Mouse (Mus musculus) retina, postnatal 7 days (tissue): ENCODE data around the gene G6pc3.
A peak's percentile ranks its signal among the peaks of the same experiment; 100 is the strongest.
"Not testable (repeated sequence)": the region's sequence is repeated elsewhere in the genome, so short reads cannot be mapped to it uniquely, and the experiment has no call there.

ENCODE experiments used
- DNase-seq: peaks from one replicate; pipeline ENCODE4 v3.0.0-alpha.2; 2012; ENCODE audit warnings: low read depth, low spot score

G6pc3 gene

DNA sequence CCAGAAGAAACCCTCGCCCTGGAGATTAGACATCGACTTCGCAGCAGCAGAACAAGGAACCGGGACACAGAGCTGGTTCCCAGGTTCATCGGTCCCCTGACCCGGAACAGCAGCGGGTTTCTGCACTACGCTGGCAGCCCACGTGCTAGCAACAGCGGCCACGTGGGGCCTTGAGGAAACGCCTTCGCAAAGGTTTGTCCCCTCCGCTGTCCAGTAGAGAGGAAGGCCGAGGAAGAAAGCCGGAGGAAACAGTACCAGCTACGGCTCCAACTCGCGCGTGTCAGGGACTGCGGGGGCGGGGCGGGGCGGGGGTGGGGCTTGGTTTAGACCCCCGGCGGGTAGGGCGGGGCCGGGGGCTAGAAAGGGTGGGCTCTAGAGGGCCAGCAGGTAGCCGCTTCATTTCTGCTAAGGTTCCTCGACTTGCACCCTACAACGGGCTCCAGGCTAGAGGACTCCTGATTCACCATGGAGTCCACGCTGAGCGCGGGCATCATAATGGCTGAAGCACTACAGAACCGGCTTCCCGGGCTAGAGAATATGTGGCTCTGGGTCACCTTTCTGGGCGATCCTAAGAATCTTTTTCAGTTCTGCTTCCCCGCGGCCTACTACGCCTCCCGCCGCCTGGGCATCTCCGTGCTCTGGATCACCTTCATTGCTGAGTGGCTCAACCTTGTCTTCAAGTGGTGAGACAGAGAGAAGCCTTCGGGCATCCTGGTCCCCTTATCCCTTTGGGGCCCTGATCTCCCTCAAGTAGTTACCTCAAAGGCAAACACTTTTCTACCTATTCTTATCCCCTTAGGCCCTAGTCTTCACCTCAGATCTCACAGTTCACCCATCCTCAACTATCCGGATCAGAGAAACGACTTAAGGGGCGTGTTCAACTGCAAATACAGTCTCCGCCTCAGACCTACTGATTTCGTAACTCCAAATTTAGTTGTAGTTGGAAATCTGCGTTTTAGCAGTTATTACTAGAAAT, at the start of gene G6pc3:
Gene G6pc3, plus strand, starts transcription at position 160 of the 976 bp plus-strand sequence.
- DNase-seq: peak; percentile 83

DNA sequence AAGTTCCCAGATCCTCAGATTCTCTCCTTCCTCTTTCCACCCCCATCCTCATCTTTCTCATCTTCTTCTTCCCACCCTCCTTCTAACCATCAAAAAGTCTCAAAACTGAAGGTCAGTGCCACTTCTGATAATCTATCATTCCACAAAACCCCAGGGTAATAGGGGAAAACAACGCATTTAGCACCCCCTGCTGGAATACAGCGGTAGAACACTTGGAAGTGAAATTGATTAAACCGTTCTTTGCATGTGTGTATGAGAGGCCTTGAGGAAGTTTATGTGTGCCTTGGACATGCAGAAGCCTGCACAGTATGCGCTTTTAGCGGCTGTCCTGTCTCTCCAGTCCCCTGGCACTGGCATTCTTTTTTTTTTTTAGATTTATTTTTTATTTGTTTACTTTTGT, 48.9 kb upstream of the G6pc3 start:
- DNase-seq: peak; percentile 59

DNA sequence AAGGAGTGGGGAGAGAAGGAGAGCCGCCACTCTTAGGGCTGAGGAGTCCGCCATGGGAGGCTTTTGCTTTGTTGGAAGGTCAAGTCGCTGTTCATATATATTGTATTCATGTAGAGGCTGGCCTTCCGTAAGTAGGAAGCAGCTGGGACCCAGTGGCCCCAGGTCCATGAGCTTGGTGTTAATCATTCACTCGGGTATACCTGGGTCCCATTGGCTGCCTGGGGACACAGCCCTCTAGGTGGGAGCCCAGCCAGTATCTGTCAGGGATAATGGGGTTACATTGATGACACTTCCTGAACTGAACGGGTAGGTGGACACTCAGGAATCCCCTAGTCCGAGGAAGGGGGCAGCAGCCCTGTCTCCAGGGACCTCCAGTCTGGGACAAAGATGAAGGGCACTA, 47.1 kb upstream of the G6pc3 start:
- no peak for DNase-seq

DNA sequence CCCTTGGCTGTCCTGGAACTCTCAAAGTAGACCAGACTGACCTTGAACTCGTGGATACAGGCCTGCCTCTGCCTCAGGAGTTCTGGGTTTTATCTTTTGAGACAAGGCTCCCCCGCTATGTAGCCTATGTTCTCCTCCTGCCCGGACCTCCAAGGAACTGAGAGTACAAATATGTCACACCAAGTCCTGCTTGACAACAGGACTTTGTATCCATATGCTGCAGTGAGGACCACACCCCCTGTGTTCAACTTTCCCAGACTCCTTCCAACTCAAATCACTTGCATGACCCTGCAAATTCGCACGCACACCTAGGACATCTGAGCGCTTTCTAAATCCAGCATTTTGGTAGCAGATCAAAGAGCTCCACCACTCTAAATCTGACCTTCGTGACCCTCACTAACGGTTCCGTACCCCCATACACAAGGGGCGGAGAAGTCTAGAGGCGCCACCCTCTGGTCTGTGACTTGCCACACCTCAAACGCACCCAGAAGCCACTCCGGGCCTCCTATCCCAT, 44.4 kb upstream of the G6pc3 start:
- DNase-seq: no peak

DNA sequence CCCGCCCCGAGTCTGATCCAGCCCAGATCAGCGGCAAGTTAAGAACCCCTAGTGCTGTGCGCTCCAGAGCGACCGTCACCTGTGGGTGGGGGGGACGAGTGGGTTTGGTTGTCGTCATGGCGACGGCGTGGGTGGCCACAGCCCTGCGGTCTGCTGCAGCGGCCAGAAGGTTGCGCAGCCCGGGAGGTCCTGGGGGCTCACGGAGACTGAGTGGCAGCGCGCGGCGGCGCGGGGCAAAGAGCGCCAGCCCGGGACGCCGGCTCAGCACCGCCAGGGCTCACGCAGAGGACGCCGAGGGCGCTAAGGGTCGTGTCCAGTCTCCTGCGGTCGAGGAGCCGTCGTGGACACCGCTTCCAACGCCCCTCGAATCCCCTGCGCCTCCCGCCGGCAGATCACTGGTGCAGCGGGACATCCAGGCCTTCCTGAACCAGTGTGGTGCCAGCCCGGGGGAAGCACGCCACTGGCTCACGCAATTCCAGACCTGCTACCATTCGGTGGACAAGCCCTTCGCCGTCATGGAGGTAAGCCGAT, 43.9 kb upstream of the G6pc3 start, which contains the start of gene Nags:
Gene Nags, plus strand, starts transcription at position 43 of the 531 bp plus-strand sequence.
- DNase-seq: no peak

DNA sequence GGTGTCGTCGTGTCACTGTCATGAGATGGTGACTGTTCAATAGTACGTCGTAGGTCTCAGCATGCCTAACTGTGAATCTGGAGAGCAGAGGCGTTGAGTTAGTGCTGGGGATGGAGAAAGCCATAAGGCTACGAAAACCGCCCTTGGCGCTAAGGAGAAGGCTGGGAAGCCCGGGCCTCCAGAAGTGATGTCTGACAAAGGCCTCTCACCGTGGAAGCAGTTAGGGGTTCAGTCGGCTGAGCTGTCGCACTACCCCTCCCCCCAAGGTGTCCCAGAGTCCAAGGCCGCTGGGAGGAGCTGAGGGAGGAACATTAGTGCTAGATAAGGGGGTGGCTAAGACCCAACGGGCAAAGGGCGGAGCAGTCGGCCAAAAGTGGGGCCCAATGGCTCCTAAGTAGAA, 43.4 kb upstream of the G6pc3 start:
- DNase-seq: no peak

DNA sequence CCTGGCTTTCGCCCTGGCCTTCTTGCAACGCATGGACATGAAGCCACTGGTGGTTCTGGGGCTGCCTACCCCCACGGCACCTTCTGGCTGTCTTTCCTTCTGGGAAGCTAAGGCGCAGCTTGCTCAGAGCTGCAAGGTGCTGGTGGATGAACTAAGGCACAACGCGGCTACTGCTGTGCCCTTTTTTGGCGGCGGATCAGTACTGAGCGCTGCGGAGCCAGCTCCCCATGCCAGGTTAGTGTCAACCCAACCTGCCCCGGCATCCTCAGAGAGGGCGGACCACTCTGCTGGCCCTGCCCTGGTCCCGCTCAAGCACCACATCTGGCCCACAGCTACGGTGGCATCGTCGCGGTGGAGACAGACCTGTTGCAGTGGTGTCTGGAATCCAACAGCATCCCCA, 42.9 kb upstream of the G6pc3 start:
- DNase-seq: no peak

DNA sequence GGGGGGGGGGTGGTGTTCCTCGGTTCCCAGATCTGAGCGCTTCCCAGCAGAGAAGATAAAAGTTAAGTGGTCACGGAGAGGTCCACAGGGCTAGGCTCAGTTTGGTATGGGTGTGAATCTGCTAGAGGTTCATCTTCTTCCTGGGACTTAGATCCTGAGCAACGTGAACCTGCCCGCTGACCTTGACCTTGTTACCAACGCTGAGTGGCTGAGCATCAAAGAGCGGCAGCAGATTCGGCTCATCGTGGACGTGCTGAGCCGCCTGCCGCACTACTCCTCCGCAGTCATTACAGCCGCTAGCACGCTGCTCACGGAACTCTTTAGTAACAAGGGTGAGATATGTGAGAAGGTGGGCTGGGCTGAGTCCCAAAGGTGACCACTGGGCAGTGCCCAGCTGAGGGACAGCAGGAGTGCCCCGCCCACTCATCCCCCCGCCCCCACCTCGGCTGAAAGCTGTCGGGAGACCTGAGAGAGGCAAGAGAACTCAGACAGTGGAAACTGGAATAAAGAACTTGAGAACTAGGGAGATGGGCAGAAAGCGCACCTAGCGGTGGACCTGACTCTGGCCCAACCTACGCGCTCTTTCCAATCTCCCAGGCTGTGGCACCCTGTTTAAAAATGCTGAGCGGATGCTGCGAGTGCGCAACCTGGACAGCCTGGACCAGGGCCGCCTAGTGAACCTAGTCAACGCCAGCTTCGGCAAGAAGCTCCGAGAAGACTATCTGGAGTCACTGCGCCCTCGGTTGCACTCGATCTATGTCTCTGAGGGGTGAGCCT, 42.0 kb upstream of the G6pc3 start:
- no peak for DNase-seq

DNA sequence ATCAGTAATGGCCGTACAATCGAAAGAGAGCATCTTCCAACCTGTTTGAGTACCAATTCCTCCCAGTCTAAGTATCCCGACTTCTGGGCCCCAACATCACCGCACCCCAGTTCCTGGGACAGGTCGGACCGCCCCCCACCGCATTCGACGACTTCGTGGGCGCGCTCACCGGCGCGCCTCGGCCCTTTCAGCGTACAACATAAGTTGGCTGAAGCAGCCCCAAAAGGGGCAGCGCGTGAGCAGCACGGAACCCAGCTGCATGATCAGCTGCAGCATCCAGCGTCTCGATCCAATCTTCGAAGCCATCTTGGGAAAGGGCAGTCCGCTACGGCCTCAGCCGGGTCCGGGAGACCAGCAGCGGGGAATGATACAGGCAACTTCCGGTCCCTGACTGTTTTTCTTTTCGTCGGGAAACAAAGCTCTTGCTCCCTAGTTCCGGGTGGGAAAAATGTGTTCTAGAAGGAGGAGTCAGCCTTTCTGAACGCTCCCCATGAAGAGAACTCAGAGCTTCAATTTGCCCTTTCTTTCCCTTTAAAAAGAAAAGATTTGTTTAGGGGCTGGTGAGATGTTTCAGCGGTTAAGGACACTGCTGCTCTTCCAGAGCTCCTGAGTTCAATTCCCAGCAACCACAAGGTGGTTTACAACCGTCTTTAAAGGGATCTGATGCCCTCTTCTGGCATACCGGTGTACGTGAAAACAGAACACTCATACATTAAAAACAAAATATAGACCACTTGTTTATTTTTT, 33.2 kb upstream of the G6pc3 start, which contains the start of gene Tmem101:
Gene Tmem101, minus strand, starts transcription at position 366 of the 747 bp plus-strand sequence.
- peak; percentile 90 for DNase-seq

DNA sequence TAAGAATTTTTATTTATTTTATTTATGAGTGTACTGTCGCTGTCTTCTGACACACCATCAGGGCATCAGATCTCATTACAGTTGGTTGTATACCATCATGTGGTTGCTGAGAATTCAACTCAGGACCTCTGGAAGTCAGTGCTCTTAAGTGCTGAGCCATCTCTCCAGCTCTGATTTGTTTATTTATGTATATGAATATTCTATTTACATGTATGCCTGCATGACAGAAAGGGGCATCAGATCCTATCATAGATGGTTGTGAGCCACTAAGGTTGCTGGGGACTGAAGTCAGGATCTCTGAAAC, 32.7 kb upstream of the G6pc3 start:
- DNase-seq: no peak

DNA sequence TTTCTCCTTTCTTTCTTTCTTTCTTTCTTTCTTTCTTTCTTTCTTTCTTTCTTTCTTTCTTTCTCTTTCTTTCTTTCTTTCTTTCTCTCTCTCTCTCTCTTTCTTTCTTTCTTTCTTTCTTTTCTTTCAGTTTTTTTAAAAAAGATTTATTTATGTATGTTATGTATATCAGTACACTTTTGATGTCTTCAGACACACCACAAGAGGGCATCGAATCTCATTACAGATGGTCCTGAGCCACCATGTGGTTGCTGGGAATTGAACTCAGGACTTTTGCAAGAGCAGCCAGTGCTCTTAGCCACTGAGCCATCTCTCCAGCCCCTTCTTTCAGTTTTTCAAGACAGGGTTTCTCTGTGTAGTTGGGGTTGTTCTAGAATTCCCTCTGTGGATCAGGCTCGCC, 31.4 kb upstream of the G6pc3 start:
- not testable (repeated sequence) for DNase-seq

DNA sequence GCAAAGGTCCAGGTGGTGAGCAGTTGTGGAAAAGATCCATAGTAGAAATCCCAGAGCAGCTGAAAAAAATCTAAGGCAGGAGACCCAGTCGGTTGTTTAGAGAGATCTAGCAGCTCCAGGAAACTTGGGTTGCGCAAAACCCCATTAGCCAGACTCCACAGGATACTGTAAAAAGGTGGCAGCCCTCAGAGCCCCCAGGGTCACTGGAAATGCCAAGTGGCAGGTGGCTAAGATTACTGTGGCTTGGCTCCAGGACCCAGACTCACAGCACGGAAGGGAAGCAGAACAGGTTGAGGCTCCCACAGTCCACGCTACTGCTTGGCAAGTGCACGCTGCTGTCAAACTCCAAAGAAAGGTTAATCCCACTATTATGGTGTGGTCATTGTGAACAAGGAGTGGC, 29.6 kb upstream of the G6pc3 start:
- no peak for DNase-seq

DNA sequence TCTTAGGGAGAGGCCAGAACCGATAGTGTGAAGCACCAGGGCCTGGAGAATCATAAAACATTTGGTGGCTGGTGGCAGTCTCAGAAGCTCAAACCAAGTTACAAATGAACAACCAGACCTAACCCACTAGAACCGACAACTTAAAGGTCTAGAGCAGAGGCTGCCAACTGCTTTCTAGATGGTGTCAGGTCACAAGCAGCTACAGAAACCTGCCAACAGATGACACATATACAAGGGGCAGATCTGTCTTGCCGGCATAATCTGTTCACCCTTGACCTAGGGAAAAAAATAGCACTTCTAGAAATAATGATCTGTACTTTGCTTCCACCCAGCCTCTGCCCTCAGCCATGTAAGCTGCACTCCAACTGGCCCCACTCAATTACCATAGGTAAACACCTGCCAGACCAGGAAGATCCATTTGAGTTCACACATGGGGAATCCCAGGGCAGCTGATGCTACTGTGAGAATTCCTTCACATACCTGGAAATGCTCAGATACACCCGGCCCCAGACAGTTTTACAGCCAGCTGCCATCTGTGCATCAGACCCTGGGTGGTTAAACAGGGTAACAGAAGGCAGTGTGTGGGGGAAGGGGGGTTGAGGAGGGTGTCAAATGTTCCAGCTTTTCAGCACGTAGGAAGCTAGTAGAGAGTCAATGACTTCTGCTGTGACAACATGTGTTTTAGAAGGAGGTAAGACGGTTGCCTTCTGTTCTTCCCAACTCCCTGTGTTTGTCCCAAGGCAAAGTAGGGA, 23.3 kb upstream of the G6pc3 start:
- DNase-seq: no peak

DNA sequence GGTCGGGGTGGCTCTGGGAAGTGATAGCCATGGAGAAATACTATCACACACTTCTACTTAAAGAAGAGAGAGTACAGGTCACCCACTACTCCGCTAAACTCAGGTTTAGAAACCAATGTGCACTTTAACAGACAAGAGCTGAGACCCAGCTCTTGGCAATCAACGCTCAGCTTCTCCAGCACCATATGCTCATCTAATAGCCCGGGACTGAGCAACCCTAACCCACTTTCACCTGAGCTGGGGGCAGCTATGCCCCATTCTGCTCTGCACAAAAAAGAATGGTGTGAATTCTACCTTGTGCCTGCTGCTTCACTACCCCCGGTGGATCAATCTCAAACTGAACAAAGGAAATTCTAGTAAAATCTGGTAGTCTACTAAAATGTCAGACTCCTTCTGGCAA, 21.9 kb upstream of the G6pc3 start:
- no peak for DNase-seq

DNA sequence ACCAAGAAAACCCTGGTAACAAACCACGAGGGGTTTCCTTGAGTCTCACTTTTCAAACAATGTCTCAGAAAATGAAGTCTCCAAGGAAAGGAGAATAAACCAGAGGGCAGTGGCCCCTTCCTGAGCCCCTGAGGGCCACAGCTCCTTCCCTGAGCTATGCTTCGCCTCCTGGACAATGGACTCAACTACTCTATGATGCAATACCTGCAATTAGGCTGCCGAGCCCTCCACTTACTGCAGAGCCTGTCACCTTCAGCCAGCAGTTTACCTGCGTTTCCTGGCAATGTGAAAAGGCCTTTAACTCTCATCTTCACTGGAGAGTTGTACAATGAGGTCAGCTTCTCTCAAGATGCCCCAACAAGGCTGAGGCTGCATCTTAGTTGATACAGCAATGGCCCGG, 20.7 kb upstream of the G6pc3 start:
- DNase-seq: no peak

DNA sequence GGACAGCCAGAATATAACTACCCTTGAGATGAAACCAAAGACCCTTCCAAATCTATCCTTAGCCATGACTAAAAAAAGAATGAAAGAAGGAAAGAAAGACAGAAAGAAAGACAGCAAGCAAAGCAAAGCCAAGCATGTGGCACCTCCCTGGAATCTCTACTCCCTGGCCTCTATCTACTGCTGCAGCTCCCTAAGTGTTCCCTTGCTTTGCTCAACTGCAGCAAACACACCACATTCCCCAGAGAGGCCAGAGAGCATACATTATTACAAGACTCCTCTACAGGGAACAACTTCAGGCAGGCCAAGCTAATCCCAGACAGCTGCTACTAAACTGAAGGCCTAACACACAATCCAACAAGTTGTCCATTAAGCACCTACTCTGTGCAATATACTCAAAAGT, 9.6 kb upstream of the G6pc3 start:
- DNase-seq: no peak

DNA sequence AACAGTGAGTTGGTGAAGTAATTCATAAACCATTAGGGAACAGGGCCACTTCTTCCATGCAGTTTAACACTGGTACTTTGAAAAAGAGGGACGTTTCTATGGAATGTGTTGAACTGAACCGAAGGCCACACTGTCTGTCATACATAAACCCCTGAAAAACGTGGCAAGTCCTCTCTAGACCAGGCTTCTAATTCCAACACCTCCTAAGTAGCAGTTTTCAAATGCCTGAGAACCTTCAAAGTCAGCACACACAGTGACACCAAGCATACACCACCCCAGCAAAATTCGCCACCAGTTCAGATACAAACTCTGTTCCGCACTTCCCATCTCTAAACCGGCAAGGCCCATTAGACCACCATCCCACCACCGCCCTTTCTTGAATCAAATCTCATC, 5.2 kb upstream of the G6pc3 start:
- no peak for DNase-seq

DNA sequence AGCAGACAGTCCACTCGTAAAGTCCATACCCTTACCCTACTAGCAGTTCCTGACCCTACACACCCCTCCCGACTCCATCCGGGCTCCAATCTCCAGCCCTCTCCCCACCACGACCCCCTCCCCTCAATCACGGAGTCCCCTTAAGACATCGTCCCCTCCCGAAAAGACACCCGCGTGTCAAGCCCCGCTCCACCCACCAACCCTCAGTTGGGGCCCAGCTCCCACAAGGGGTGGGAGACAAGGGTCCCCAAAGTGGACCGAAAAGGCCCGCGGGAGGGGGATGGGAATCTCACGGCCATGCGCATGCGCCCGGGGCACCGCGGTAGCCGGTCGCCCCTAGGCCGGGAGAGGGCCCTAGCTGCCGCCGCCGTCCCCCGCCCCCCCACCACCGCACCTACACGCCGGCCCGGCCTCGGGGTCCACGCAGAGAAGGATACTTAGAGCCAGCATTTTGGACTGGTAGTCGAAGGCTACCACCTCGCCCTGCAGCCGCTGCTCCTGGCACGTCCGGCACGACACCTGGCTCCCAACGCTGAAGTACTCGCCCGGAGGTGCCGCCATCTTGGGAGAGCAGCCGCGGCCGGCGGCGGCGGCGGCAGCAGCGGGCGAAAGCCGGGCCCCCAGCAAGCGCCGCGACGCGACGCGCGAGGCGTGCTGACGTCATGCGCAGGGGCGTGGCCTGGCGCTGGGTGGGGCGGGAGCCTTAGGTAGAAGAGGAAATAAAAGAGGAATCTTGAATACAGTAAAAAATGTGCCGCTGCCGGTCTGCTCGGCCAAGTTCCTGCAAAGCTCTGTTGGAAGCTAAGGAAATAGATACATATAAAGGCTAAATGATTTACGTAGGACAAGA, 4.5 kb upstream of the G6pc3 start, which contains the start of gene Lsm12:
Gene Lsm12, minus strand, starts transcription at position 651 of the 850 bp plus-strand sequence.
- peak; percentile 89 for DNase-seq

DNA sequence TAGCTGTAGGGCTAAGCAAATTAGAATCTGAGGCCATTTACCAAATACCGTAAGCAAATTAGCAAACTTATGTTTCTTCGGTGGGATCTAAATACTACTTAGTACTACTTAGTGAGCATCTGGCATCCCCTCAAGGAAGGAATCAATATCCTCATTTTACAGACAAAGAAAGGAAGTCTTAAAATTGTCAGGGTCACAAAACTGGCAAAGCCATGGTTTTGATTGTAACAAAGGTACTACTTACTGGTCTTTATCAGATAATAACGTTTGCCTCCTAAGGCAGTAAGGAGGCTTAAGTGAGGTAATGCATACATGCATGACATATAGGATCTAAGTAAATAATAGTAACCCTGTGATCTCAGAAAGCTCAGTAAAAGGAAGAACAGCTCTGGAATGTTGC, 3.7 kb upstream of the G6pc3 start:
- DNase-seq: no peak

DNA sequence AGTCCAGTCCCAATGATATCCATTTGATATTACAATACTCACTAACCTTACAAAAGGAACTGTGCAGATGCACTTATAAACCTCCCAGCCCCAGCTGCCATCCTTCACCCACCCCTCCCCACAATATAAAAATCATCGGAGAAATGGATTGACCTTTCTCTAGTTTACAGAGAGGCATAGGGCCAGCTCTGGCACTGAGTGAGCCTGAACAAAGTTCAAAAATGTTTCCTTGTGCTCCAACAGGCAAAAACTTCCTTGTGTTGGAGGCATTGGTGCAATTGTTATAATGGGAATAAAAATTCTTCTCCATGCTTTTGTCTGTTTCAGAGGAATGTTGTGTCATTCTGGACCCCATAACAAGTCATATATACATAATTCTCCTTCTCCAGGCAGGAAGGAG, 3.2 kb upstream of the G6pc3 start:
- no peak for DNase-seq
